Mouse (Mus musculus) G1E (cell line): ENCODE data around the gene Bscl2.

ENCODE experiments used
- CTCF ChIP-seq: IDR thresholded peaks from 2 replicates; pipeline ENCODE4 v1.5.1; 2012; ENCODE audit warnings: low read depth, low read length, inconsistent platforms, mixed read lengths
- GATA1 ChIP-seq: IDR thresholded peaks from 2 replicates; pipeline ENCODE4 v1.6.1; 2012; ENCODE audit warnings: borderline replicate concordance, low read length, inconsistent platforms, mixed read lengths
- POLR2AphosphoS5 ChIP-seq: IDR thresholded peaks from 2 replicates; pipeline ENCODE4 v1.6.1; 2012; ENCODE audit warnings: low read depth, low read length, inconsistent platforms; ENCODE audit not compliant: insufficient replicate concordance
- TAL1 ChIP-seq: conservative IDR thresholded peaks from 2 replicates; pipeline ENCODE4 v1.6.1; 2012; ENCODE audit warnings: low read depth, low read length, inconsistent platforms, mixed read lengths

GRCm38 (mm10) chr19:8895397-8895960 is 58.2 kb downstream of the Bscl2 start:
- TF ChIP-seq CTCF (no peak), GATA1 (no peak), TAL1 (no peak), POLR2AphosphoS5 (no peak)
